Mouse (Mus musculus): ENCODE data around the gene Cfap65.

DNA sequence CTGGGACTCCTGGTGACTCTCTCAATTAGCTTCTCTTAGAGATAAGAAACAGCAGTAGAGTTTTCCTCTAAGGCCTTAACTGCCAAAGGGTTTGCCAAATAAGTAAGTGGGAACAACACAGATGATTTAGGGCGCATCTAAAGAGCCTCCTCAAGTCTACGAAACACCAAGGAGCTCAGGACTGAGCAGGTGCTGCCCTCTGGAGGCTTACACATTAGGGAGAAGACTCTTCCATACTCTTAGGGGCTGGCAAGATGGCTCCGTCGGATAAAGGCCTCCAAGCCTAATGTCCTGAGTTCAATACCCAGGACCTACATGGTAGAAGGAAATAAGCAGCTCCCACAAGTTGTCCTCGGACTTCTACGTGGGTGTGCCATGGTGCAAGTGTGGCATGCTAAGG is 38.2 kb upstream of the Cfap65 start:
- TF ChIP-seq POLR2A (IDR thresholded peaks at IDR 0.05; ENCODE audit: insufficient read depth, low read depth, low read length) (no peak), CTCF (IDR thresholded peaks at IDR 0.05; ENCODE audit: insufficient read depth, low read depth, low read length) (no peak)

Measured in olfactory bulb, adult 2 months (tissue).